Mouse (Mus musculus) olfactory bulb, adult 2 months (tissue): Measurements from ENCODE around the gene Crebrf.

ENCODE experiments used
- CTCF ChIP-seq: fragments of 200-500 bp; IDR thresholded peaks from 2 replicates; pipeline ENCODE4 v1.5.1; 2012; ENCODE audit warnings: low read depth, mild to moderate bottlenecking, low read length, moderate library complexity; ENCODE audit not compliant: insufficient read depth
- POLR2A ChIP-seq: fragments of 200-500 bp; IDR thresholded peaks from 2 replicates; pipeline ENCODE4 v1.6.1; 2012; ENCODE audit warnings: mild to moderate bottlenecking, low read depth, low read length, moderate library complexity; ENCODE audit not compliant: insufficient read depth

DNA sequence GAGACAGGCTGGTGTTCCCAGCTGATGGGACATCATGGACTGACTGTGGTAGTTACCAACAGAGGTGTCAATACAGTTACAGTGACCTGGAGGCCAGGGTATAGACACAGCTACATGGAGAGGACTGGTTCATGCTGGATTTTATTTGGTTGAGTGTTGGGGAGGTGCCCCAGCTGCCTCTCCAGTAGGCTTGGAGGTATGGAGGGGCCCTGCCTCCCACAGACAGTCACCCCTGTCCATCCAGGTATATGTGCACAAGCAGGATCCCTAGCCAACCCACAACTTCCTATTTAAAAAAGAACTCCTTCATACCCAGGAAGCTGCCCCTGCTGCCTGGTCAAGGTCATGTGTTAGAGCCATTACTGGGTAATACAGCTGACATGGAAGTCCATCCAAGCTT, 102.3 kb downstream of the Crebrf start:
- TF ChIP-seq CTCF = no peak
- TF ChIP-seq POLR2A = no peak
